Mouse (Mus musculus) intestine, postnatal 0 days (tissue): Measurements from ENCODE around the gene Tshz2. TPM values are rescaled to one million over a fixed set of nuclear protein-coding genes. Genes with fewer than 3 reads are reported as not detected.

Source experiments
- ATAC-seq: fragments of 200-750 bp; cut with Nextera tagmentation; 2 replicates; pipeline ENCODE4 v1.8.0; 2017; ENCODE audit warnings: mild to moderate bottlenecking, moderate TSS enrichment, moderate library complexity
- H3K27ac ChIP-seq: fragments of 300-500 bp; sonication (generic); 2 replicates; pipeline ENCODE4 v1.5.1; 2014; ENCODE audit warnings: mild to moderate bottlenecking, low read depth, low read length, moderate library complexity
- H3K27me3 ChIP-seq: fragments of 300-500 bp; sonication (generic); replicated peaks from 2 replicates; pipeline ENCODE4 v1.6.1; 2014; ENCODE audit warnings: low read length, mixed read lengths; ENCODE audit not compliant: control insufficient read depth, insufficient read depth
- H3K36me3 ChIP-seq: fragments of 300-500 bp; sonication (generic); 2 replicates; pipeline ENCODE4 v1.6.1; 2014; ENCODE audit warnings: mild to moderate bottlenecking, moderate library complexity; ENCODE audit not compliant: control insufficient read depth, insufficient read depth
- H3K4me1 ChIP-seq: fragments of 300-500 bp; sonication (generic); replicated peaks from 2 replicates; pipeline ENCODE4 v1.6.1; 2014; ENCODE audit warnings: antibody characterized with exemption, low read length, mixed read lengths; ENCODE audit not compliant: control insufficient read depth, insufficient read depth
- H3K4me2 ChIP-seq: fragments of 300-500 bp; sonication (generic); replicated peaks from 2 replicates; pipeline ENCODE4 v1.6.1; 2014; ENCODE audit warnings: low read depth, mild to moderate bottlenecking, moderate library complexity
- H3K4me3 ChIP-seq: fragments of 300-500 bp; sonication (generic); 2 replicates; pipeline ENCODE4 v1.5.1; 2014; ENCODE audit warnings: low read depth, low read length
- H3K9ac ChIP-seq: fragments of 300-500 bp; sonication (generic); 2 replicates; pipeline ENCODE4 v1.6.1; 2014; ENCODE audit warnings: mild to moderate bottlenecking, low read depth, low read length
- H3K9me3 ChIP-seq: fragments of 300-500 bp; sonication (generic); 2 replicates; pipeline ENCODE4 v1.6.1; 2016; ENCODE audit warnings: mixed run types; ENCODE audit not compliant: control insufficient read depth
- CTCF ChIP-seq: sonication (generic); IDR thresholded peaks from 2 replicates; pipeline ENCODE4 v1.5.1; 2016; ENCODE audit warnings: low read depth, mild to moderate bottlenecking, control low read depth, antibody characterized with exemption, moderate library complexity
- WGBS: fragments of 180-500 bp; shearing (Covaris S2); extraction: QIAGEN DNeasy Blood & Tissue Kit; methylation state at CpG from one replicate; pipeline ENCODE4 v1.1.7; 2014; 5-methylcytosine and 5-hydroxymethylcytosine counted together
- polyA plus RNA-seq: library from polyadenylated mRNA; unstranded; fragments of >200 nt; fragmentation: Nextera tagmentation; extraction: Ambion mirVana; gene quantifications from 2 replicates; pipeline ENCODE4 v1.2.1, GENCODE M21; 2015

Gene Tshz2
- polyA plus RNA-seq, 1 experiment from 2014 or later, result 6.3 TPM

DNA sequence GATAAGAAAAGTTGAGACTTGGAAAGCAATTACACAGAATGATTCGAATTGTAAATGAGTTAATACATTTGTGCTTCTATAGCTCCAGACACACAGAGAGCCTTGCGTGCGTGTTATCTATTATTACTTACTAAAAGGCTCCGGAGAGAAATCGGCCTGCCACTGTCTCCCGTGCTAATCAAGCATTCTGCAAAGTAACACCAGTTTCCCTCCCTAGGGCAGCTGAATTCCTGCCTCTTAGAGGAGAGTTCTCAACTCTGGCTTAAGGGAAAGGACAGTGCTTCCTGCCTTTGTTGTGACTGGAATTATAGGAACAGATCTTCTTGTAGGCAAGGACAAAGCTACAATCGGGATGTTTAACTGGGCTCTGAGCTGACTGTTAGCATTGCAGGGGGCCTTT, 101.2 kb downstream of the Tshz2 start:
- no peaks in the 10 kb centered on the region for H3K36me3 ChIP-seq
- ATAC-seq, result no peak
- TF ChIP-seq CTCF, result no peak
- no peaks in the 10 kb centered on the region for H3K27me3 ChIP-seq
- no peaks in the 10 kb centered on the region for H3K9me3 ChIP-seq
- no peaks in the 10 kb centered on the region for H3K4me1 ChIP-seq
- no peak overlapping the region for H3K27ac ChIP-seq
- WGBS, result 72% methylated on average over 7 of the region's 7 CpGs
- H3K4me2 ChIP-seq, result no peak overlapping the region
- H3K4me3 ChIP-seq, result no peak overlapping the region
- H3K9ac ChIP-seq, result no peak overlapping the region

DNA sequence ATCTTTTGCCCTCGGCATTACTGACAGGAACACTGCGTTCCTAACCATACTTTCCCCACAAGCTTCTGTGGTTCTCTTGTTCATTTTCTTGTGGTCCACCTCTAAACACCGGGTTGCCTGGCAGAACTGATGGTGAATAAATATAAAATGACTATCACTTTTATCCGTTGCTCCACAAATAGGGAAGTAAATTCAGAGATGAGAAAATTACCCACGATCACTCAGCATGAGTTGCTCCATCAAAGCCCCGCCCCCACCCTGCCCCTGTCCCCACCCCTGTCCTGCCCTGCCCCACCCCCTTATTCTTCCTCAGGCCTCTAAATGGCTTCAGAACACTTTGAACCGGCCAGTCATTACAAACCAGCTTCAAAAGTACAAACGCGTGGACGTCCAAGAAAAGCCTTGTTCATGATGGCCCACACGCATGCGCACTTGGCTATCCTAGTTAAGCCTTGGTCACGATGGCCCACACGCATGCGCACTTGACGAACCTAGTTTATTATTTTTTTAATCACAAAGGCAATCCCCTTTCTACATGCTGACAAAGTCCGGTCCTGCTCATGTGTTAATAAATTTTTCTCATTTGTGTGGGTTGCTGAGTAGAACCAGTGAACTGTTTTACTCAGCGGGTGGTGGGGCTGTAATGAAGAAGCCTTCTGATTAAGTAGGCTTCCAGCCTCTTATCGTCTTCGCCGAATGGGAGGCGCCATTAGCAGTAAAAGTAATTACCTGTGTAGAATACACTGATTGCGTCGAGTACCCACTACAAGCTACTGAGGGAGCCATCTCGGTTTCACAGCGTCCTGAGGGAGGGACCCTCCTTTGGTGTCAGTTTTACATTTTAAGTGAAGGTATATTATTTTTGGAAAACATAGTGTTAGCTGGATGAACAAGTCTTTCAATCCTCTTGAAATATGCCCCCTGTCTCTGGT, 102.9 kb downstream of the Tshz2 start:
- Histone ChIP-seq H3K9ac (no peak overlapping the region), H3K36me3 (no peaks in the 10 kb centered on the region), H3K4me2 (no peak overlapping the region), H3K9me3 (no peaks in the 10 kb centered on the region), H3K4me1 (no peaks in the 10 kb centered on the region), H3K27me3 (no peaks in the 10 kb centered on the region), H3K4me3 (no peak overlapping the region), H3K27ac (no peak overlapping the region)
- no peak for TF ChIP-seq CTCF
- ATAC-seq, result no peak
- WGBS, result 80% methylated on average over 26 of the region's 26 CpGs

DNA sequence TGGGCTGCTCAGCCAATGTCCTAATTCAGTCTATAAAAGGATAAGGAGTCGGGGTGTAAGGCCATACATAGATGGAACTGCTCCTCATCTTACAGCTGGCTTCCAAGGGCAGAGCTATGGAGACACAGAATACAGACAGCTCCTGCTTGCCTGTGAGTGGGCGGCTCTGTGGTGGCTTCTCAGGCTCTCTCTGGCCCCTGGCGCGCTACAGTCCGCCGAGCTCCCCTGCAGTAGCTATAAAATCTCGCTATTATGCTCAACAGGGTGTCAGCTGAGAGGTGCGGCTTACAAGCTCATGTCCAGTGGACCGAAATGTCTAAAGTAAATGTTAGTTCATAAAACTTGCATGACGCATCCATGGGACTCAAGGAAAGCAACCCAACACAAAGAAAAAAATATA, 108.2 kb downstream of the Tshz2 start:
- no peak overlapping the region for H3K4me2 ChIP-seq
- H3K27ac ChIP-seq, result no peak overlapping the region
- no peak overlapping the region for H3K4me3 ChIP-seq
- no peaks in the 10 kb centered on the region for H3K9me3 ChIP-seq
- no peaks in the 10 kb centered on the region for H3K27me3 ChIP-seq
- no peak for ATAC-seq
- H3K4me1 ChIP-seq, result no peaks in the 10 kb centered on the region
- H3K36me3 ChIP-seq, result no peaks in the 10 kb centered on the region
- no peak overlapping the region for H3K9ac ChIP-seq
- TF ChIP-seq CTCF, result no peak
- 69% methylated on average over 10 of the region's 10 CpGs for WGBS

DNA sequence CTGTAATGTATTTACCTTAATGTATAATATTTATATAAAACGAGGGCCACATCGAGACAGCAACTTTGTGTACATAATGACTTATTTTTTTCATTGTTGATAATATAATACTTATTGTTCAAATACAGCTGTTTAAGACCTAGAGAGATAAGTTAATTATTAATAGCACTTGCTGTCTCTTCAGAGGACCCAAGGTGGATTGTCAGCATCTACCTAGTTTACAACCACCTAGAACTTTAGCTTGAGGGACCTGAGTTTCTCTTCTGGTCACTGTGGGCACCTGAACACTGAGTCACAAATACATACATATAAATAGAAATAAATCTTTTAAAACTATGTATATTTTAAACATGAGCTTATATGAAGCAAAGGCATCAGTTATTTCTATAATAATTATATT, 110.0 kb downstream of the Tshz2 start:
- Histone ChIP-seq H3K27ac (no peak overlapping the region), H3K4me1 (no peaks in the 10 kb centered on the region), H3K27me3 (no peaks in the 10 kb centered on the region), H3K4me3 (no peak overlapping the region), H3K9me3 (no peaks in the 10 kb centered on the region), H3K36me3 (no peaks in the 10 kb centered on the region), H3K9ac (no peak overlapping the region), H3K4me2 (no peak overlapping the region)
- no peak for ATAC-seq
- 7% methylated on average over 2 of the region's 2 CpGs for WGBS
- no peak for TF ChIP-seq CTCF

DNA sequence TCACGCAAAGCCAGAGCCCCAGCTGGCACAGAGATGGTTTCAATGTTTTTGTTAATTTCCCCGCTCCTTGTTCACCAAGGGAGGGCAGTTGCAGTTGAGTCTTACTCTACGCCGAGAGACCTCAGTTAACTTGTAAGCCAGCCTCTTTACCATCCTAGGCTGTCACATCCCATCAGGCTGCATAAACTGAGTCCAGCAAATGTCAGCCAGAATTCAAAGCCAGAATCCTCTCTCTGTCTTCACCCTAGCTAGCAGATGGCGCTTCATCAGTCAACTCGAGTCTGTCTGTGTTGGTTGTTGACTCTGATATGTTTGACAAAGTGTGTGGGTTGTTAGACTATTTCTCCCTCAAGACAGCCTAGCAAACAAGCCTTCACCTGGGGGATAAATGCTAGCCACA, 110.5 kb downstream of the Tshz2 start:
- no peak for ATAC-seq
- H3K4me1 ChIP-seq, result no peaks in the 10 kb centered on the region
- H3K27ac ChIP-seq, result no peak overlapping the region
- no peaks in the 10 kb centered on the region for H3K9me3 ChIP-seq
- WGBS, result 68% methylated on average over 6 of the region's 6 CpGs
- H3K36me3 ChIP-seq, result no peaks in the 10 kb centered on the region
- no peak overlapping the region for H3K4me3 ChIP-seq
- no peaks in the 10 kb centered on the region for H3K27me3 ChIP-seq
- no peak for TF ChIP-seq CTCF
- no peak overlapping the region for H3K4me2 ChIP-seq
- no peak overlapping the region for H3K9ac ChIP-seq

DNA sequence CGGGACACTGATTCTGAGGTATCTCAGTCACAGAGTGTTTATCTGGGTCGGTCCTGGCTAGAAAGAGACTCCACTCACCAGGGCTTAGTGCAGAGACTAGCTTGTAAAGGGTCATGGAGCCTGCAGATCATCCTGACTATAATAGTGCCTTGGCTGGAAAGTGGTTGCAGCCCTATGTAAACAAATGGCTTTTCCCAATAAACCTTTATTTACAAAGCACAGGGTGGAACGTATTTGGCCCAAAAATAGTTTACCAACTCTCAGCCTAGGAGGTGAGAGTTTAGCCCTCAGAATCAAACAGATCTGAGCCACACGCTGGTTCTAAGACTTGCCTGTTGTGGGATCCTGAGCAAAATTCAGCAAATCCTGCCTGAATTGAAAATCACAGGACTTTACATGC, 111.1 kb downstream of the Tshz2 start:
- no peak overlapping the region for H3K9ac ChIP-seq
- no peaks in the 10 kb centered on the region for H3K36me3 ChIP-seq
- no peak for ATAC-seq
- 41% methylated on average over 4 of the region's 4 CpGs for WGBS
- no peaks in the 10 kb centered on the region for H3K4me1 ChIP-seq
- no peaks in the 10 kb centered on the region for H3K9me3 ChIP-seq
- H3K27ac ChIP-seq, result no peak overlapping the region
- no peaks in the 10 kb centered on the region for H3K27me3 ChIP-seq
- no peak for TF ChIP-seq CTCF
- no peak overlapping the region for H3K4me3 ChIP-seq
- H3K4me2 ChIP-seq, result no peak overlapping the region
